Mouse (Mus musculus): Measurements from ENCODE around the gene Gm42906.

The Gm42906 gene

GRCm38 (mm10) chr5:151233400-151234031 is 194.4 kb downstream of the Gm42906 start, which contains the start of gene Stard13:
TSS of gene Stard13 (minus strand) at chr5:151233836.
- in situ Hi-C loops (cut with MseI, MboI) = no loop called here

GRCm38 (mm10) chr5:151232576-151233299 is 195.2 kb downstream of the Gm42906 start:
- in situ Hi-C loops (cut with MseI, MboI) = no loop called here

- in situ Hi-C loops (cut with MseI, MboI) = no loop called here
These were observed 196.1 kb downstream of the Gm42906 start for GRCm38 (mm10) chr5:151231861-151232260.

- in situ Hi-C loops (cut with MseI, MboI) = no loop called here
These were observed 196.6 kb downstream of the Gm42906 start for GRCm38 (mm10) chr5:151231411-151231810.

GRCm38 (mm10) chr5:151230427-151230826 is 197.5 kb downstream of the Gm42906 start:
- in situ Hi-C loops (cut with MseI, MboI) = no loop called here

GRCm38 (mm10) chr5:151228367-151229005 is 199.5 kb downstream of the Gm42906 start:
- in situ Hi-C loops (cut with MseI, MboI) = no loop called here

- in situ Hi-C loops (cut with MseI, MboI) = no loop called here
These were observed 204.1 kb downstream of the Gm42906 start for GRCm38 (mm10) chr5:151223696-151224366.

GRCm38 (mm10) chr5:151222791-151223190 is 205.2 kb downstream of the Gm42906 start:
- in situ Hi-C loops (cut with MseI, MboI) = no loop called here

- in situ Hi-C loops (cut with MseI, MboI) = no loop called here
These were observed 209.3 kb downstream of the Gm42906 start for GRCm38 (mm10) chr5:151218689-151219115.

GRCm38 (mm10) chr5:151213097-151213496 is 214.9 kb downstream of the Gm42906 start:
- in situ Hi-C loops (cut with MseI, MboI) = no loop called here

GRCm38 (mm10) chr5:151210869-151211268 is 217.1 kb downstream of the Gm42906 start:
- in situ Hi-C loops (cut with MseI, MboI) = no loop called here

- in situ Hi-C loops (cut with MseI, MboI) = no loop called here
These were observed 217.9 kb downstream of the Gm42906 start for GRCm38 (mm10) chr5:151210060-151210459.

- in situ Hi-C loops (cut with MseI, MboI) = no loop called here
These were observed 222.9 kb downstream of the Gm42906 start for GRCm38 (mm10) chr5:151205017-151205416.

GRCm38 (mm10) chr5:151202925-151203324 is 225.0 kb downstream of the Gm42906 start:
- in situ Hi-C loops (cut with MseI, MboI) = no loop called here

GRCm38 (mm10) chr5:151201220-151201619 is 226.7 kb downstream of the Gm42906 start:
- in situ Hi-C loops (cut with MseI, MboI) = no loop called here

GRCm38 (mm10) chr5:151199235-151199634 is 228.7 kb downstream of the Gm42906 start:
- in situ Hi-C loops (cut with MseI, MboI) = no loop called here

- in situ Hi-C loops (cut with MseI, MboI) = no loop called here
These were observed 231.2 kb downstream of the Gm42906 start for GRCm38 (mm10) chr5:151196603-151197272.

- in situ Hi-C loops (cut with MseI, MboI) = no loop called here
These were observed 234.0 kb downstream of the Gm42906 start for GRCm38 (mm10) chr5:151193885-151194520.

- in situ Hi-C loops (cut with MseI, MboI) = no loop called here
These were observed 235.7 kb downstream of the Gm42906 start for GRCm38 (mm10) chr5:151192266-151192665.

GRCm38 (mm10) chr5:151190764-151191163 is 237.2 kb downstream of the Gm42906 start:
- in situ Hi-C loops (cut with MseI, MboI) = no loop called here

GRCm38 (mm10) chr5:151189789-151190378 is 238.1 kb downstream of the Gm42906 start:
- in situ Hi-C loops (cut with MseI, MboI) = no loop called here

All from mouse trophoblast stem cell (cell line).